Mouse (Mus musculus) CH12.LX (cell line): ENCODE data around the gene Zfp281.

Experiments
- BHLHE40 ChIP-seq: IDR thresholded peaks from 2 replicates; pipeline ENCODE4 v1.6.1; 2011; ENCODE audit warnings: mild to moderate bottlenecking, low read depth, low read length, improper control_type of control experiment
- CTCF ChIP-seq, 2 experiments: IDR thresholded peaks in 1 of 2; conservative IDR thresholded peaks in 1 of 2; 2 replicates each; pipeline ENCODE4 v1.5.1; 2011 to 2012; ENCODE audit warnings: low read depth in 2 of 2, low read length in 2 of 2, improper control_type of control experiment in 1 of 2, inconsistent platforms in 1 of 2, mild to moderate bottlenecking in 1 of 2, moderate library complexity in 1 of 2
- E2F4 ChIP-seq: IDR thresholded peaks from 2 replicates; pipeline ENCODE4 v1.6.1; 2011; ENCODE audit warnings: low read depth, low read length, improper control_type of control experiment; ENCODE audit not compliant: insufficient replicate concordance
- KAT2A ChIP-seq: IDR thresholded peaks from 2 replicates; pipeline ENCODE4 v1.6.1; 2012; ENCODE audit warnings: low read length, improper control_type of control experiment, inconsistent platforms; ENCODE audit not compliant: insufficient replicate concordance
- MAFK ChIP-seq: IDR thresholded peaks from 2 replicates; pipeline ENCODE4 v1.6.1; 2011; ENCODE audit warnings: low read length, improper control_type of control experiment; ENCODE audit not compliant: insufficient replicate concordance
- MAZ ChIP-seq: IDR thresholded peaks from 2 replicates; pipeline ENCODE4 v1.6.1; 2012; ENCODE audit warnings: low read depth, mild to moderate bottlenecking, inconsistent platforms, low read length, improper control_type of control experiment, moderate library complexity
- PAX5 ChIP-seq: IDR thresholded peaks from 2 replicates; pipeline ENCODE4 v1.6.1; 2012; ENCODE audit warnings: low read length, inconsistent platforms, mixed read lengths
- POLR2A ChIP-seq: IDR thresholded peaks from 2 replicates; pipeline ENCODE4 v1.6.1; 2011; ENCODE audit warnings: low read depth, mild to moderate bottlenecking, improper control_type of control experiment, low read length
- RCOR1 ChIP-seq: conservative IDR thresholded peaks from 2 replicates; pipeline ENCODE4 v1.6.1; 2012; ENCODE audit warnings: low read depth, mild to moderate bottlenecking, inconsistent platforms, low read length, improper control_type of control experiment
- UBTF ChIP-seq: IDR thresholded peaks from 2 replicates; pipeline ENCODE4 v1.6.1; 2012; ENCODE audit warnings: low read depth, mild to moderate bottlenecking, inconsistent platforms, low read length, improper control_type of control experiment, moderate library complexity
- USF1 ChIP-seq: IDR thresholded peaks from 2 replicates; pipeline ENCODE4 v1.6.1; 2014; ENCODE audit warnings: low read depth, mild to moderate bottlenecking, inconsistent platforms, low read length, improper control_type of control experiment
- USF2 ChIP-seq: conservative IDR thresholded peaks from 2 replicates; pipeline ENCODE4 v1.6.1; 2011; ENCODE audit warnings: low read depth, low read length, improper control_type of control experiment

GRCm38 (mm10) chr1:136598286-136598685 lies 26.4 kb upstream of the Zfp281 start:
- TF ChIP-seq CTCF (conservative IDR thresholded peaks at IDR 0.05 in 1 of 2, IDR thresholded peaks at IDR 0.05 in 1 of 2; ENCODE audit: low read depth in 2 of 2, low read length in 2 of 2): no peak
- TF ChIP-seq E2F4: no peak
- no peak for TF ChIP-seq MAZ
- TF ChIP-seq POLR2A: no peak
- TF ChIP-seq PAX5: no peak
- TF ChIP-seq KAT2A: no peak
- TF ChIP-seq UBTF: no peak
- no peak for TF ChIP-seq RCOR1
- TF ChIP-seq MAFK: no peak
- no peak for TF ChIP-seq USF2
- no peak for TF ChIP-seq BHLHE40
- no peak for TF ChIP-seq USF1
